Mouse (Mus musculus) thymus, adult 2 months (tissue): ENCODE measurements around the gene Myh9. TPM values are rescaled to one million over a fixed set of nuclear protein-coding genes. Genes with fewer than 3 reads are reported as not detected.

Source experiments
- DNase-seq: peaks from one replicate; pipeline ENCODE4 v3.0.0; 2021
- H3K27ac ChIP-seq: fragments of 200-500 bp; 2 replicates; pipeline ENCODE4 v1.5.1; 2012; ENCODE audit warnings: low read length, control low read depth; ENCODE audit not compliant: control insufficient read depth, insufficient read depth
- H3K27me3 ChIP-seq: fragments of 200-500 bp; 2 replicates; pipeline ENCODE4 v1.6.1; 2012; ENCODE audit warnings: mild to moderate bottlenecking, low read length, moderate library complexity, mixed read lengths; ENCODE audit not compliant: control insufficient read depth, insufficient read depth
- H3K36me3 ChIP-seq: fragments of 200-500 bp; 2 replicates; pipeline ENCODE4 v1.6.1; 2012; ENCODE audit warnings: mild to moderate bottlenecking, low read length, moderate library complexity; ENCODE audit not compliant: control insufficient read depth, insufficient read depth
- H3K4me1 ChIP-seq: fragments of 200-500 bp; replicated peaks from 2 replicates; pipeline ENCODE4 v1.6.1; 2012; ENCODE audit warnings: low read length; ENCODE audit not compliant: control insufficient read depth, insufficient read depth
- H3K4me3 ChIP-seq: fragments of 200-500 bp; 2 replicates; pipeline ENCODE4 v1.5.1; 2012; ENCODE audit warnings: mild to moderate bottlenecking, low read length, control low read depth, moderate library complexity; ENCODE audit not compliant: control insufficient read depth, insufficient read depth
- CTCF ChIP-seq: fragments of 200-500 bp; IDR thresholded peaks from 2 replicates; pipeline ENCODE4 v1.5.1; 2012; ENCODE audit warnings: mild to moderate bottlenecking, control low read depth, low read length, moderate library complexity, borderline replicate concordance; ENCODE audit not compliant: control insufficient read depth, poor library complexity, insufficient read depth; ENCODE audit errors: extremely low read depth
- POLR2A ChIP-seq: fragments of 200-500 bp; IDR thresholded peaks from 2 replicates; pipeline ENCODE4 v1.6.1; 2012; ENCODE audit warnings: mild to moderate bottlenecking, low read length, control low read depth, moderate library complexity; ENCODE audit not compliant: control insufficient read depth, poor library complexity, insufficient read depth; ENCODE audit errors: extremely low read depth
- WGBS: fragments of 180-500 bp; shearing (Covaris S2); methylation state at CpG from one replicate; pipeline ENCODE4 v1.1.7; 2018; 5-methylcytosine and 5-hydroxymethylcytosine counted together
- polyA plus RNA-seq: library from polyadenylated mRNA; depleted of rRNA; stranded (reverse); fragments of >200 nt; gene quantifications from 2 replicates; pipeline ENCODE4 v1.2.3, GENCODE M21; 2012

Myh9 gene
- polyA plus RNA-seq, 1 experiment: 167 TPM

DNA sequence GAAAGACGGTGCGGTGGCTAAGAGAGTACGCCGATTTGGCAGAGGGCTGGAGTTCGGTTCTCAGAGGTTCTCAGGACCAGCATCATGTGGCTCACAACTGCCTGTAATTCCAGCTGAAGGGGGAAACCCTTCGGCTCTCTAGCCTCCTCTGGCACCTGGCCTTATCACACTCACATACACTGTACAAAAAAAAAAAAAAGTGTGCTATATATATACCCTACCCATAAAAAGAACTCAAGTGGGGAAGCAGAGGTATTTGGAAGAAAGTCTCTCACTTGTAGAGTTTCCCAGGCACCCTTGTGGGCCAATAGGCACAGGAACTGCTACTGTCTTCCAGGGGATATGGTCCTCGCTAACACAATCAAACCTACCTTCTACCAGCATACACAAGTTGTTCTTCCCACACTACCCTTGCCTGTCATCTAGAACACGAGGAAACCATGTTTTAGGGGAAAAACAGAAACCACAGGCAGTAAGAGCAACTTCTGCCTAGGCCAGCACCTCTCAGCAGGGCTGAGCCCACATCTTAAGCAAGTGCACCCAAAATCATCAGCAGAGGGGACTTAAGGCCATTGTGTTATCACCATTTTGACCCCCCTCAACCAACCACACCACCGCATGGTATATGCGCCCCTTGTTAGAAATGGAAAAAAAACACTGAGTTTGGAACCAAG, 4.4 kb downstream of the Myh9 start:
- TF ChIP-seq POLR2A (no peak), CTCF (no peak)
- DNase-seq: no peak
- Histone ChIP-seq H3K4me1 (peaks cover 60% of the 10 kb centered on the region), H3K36me3 (no peaks in the 10 kb centered on the region), H3K4me3 (no peak overlapping the region), H3K27ac (peak overlapping the region; percentile 83), H3K27me3 (no peaks in the 10 kb centered on the region)
- 36% methylated on average over 10 of the region's 10 CpGs for WGBS

DNA sequence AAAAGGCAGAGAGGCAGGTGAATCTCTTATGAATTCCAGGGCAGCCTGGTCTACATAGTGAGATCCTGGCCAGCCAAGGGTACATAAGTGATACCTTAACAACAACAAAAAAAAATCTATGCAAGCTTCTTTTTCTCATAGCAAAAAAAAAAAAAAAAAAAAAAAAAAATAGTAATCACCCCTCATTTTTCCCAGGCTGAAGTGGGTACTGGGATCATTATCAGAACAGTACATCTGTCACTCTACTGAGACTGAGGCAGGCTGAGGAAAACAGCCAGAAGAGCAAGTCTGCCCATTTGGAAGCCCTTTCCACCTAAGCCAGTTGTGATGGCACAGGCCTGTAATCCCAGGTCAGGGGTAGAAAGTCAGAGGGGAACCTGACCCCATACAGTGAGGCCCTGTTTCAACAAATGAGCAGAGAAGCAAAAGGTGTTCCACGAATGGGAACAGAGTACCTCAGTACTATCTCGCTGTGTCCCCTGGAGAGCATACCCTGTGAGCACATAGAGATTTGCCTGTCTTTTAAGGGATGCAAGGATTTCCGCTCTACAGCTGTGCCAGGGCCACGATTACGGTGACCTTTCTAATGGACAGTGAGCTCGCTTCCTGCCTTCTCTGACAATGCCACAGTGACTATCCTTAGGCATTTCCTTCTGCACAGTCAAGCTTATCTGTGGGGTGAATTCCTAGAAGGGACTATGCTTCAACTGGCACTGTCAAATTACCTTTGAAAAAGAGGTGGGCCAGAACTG, 5.1 kb downstream of the Myh9 start:
- peaks cover 6% of the 10 kb centered on the region for H3K36me3 ChIP-seq
- H3K4me1 ChIP-seq: peaks cover 66% of the 10 kb centered on the region
- peak overlapping the region; percentile 83 for H3K27ac ChIP-seq
- H3K4me3 ChIP-seq: no peak overlapping the region
- no peak for DNase-seq
- 66% methylated on average over 6 of the region's 6 CpGs for WGBS
- no peaks in the 10 kb centered on the region for H3K27me3 ChIP-seq
- TF ChIP-seq POLR2A (no peak), CTCF (no peak)

DNA sequence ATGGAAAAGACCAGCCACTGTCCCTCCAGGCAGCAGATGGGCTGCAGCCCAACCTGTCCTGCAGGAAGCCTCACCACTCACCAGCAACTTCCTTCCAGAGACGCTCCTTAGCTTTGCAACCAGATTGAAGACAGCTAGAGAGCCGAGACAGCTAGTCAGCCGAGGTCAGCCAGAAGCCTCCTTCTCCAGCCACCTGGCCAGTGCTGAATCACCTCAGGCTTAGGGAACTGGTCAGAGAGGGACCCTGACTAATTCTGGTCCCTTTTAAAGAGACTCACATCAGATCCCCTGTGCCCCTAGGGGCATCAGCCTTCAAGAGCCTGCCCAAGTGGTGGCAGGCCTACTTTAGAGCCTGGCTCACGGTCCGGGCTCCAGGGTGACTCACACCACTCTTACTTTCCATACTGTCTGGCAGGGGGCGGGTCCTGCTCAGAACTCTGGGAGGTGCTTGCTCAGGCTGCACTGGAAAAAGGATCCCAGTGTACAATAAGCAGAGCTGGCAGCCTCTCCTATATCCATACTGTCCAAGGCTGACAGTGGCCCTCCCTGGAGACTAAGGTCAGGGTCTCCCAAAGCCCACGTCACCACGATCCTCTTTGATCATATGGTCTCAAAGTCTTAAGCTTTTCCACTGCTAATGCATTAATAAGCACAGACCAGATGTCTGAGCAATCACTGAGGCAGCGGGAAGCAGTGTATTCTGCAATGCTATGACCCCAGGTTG, 5.9 kb downstream of the Myh9 start:
- no peaks in the 10 kb centered on the region for H3K27me3 ChIP-seq
- no peak overlapping the region for H3K4me3 ChIP-seq
- WGBS: 40% methylated on average over 9 of the region's 9 CpGs
- peak; percentile 39 for DNase-seq
- H3K27ac ChIP-seq: peak overlapping the region; percentile 95
- peaks cover 11% of the 10 kb centered on the region for H3K36me3 ChIP-seq
- TF ChIP-seq CTCF: 0 out of 2 replicates have a peak, but pooled peaks have one; percentile 27
- TF ChIP-seq POLR2A: no peak
- H3K4me1 ChIP-seq: peaks cover 74% of the 10 kb centered on the region

DNA sequence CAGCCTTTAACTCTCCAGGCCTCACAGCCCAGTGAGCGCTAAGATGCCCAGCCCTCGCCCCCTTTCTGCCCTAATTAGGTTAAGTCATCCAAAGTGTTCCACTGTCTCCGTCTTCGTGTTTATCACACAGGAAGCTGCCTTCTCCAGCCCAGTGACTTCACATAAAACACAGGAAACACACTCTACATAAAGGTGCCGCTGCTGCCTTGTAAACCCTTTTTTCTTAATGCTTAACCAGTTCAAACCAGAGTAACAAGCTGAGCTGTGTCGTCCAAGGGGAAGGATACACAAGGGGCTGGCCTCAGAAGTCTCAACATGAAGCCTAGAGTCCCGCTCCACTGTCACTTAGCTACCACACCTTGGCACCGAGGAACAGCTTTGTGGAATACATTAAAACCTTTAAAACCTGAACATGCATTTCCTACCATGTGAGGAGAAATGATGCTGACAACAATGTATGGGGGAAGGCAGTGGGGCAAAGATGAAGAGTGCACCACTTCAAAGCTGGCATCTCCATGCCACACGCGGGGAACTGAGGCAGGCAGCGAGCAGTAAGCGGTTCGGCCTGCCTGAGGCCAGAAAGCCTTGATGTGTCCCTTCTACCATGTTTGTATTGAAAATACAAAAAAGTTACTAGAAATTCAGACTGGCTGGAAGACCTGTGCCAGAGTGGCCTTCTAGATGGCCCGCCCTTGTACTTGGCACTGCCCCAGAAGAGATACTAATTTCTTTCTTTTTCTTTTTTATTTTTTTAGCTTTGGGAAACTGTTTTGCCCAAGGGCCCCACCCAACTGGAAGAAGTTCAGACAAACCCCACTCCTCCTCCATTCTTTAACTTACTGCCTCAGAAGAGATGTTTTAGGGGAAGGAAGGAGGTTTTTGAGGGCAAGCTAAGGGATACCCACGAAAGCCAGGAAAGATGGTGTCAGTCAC, 7.4 kb downstream of the Myh9 start:
- peak overlapping the region; percentile 20 for H3K4me3 ChIP-seq
- WGBS: 10% methylated on average over 15 of the region's 15 CpGs
- DNase-seq: peak; percentile 67
- H3K36me3 ChIP-seq: peaks cover 11% of the 10 kb centered on the region
- H3K27me3 ChIP-seq: no peaks in the 10 kb centered on the region
- H3K4me1 ChIP-seq: peaks cover 84% of the 10 kb centered on the region
- peak overlapping the region; percentile 95 for H3K27ac ChIP-seq
- TF ChIP-seq POLR2A (no peak), CTCF (no peak)

DNA sequence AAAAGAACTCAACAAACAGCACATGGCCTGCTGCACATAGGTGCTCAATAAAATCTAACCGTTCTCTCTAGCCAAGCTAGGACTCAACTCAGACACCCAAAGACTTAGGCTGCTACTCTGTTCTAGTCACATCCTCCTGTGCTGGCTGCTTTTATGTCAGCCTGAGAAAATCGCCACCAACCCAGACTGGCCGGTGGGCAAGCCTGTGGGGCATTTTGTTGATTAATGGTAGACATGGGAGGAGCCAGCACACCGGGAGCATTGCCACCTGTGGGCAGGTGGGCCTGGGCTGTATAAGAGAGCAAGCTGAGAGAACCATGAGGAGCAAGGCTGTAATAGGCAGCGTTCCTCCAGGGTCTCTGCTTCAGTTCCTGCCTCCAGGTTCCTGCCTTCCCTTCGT, 8.2 kb downstream of the Myh9 start:
- 75% methylated on average over 6 of the region's 6 CpGs for WGBS
- H3K4me3 ChIP-seq: no peak overlapping the region
- peaks cover 81% of the 10 kb centered on the region for H3K4me1 ChIP-seq
- H3K36me3 ChIP-seq: peaks cover 11% of the 10 kb centered on the region
- peak overlapping the region; percentile 95 for H3K27ac ChIP-seq
- TF ChIP-seq POLR2A (no peak), CTCF (no peak)
- no peaks in the 10 kb centered on the region for H3K27me3 ChIP-seq
- no peak for DNase-seq
